Mouse (Mus musculus) testis, postnatal 10 days (tissue): ENCODE measurements around the gene Trmu.
"Not testable (repeated sequence)": the region's sequence is repeated elsewhere in the genome, so short reads cannot be mapped to it uniquely, and the experiment has no call there.

ENCODE experiments used
- DNase-seq: peaks from one replicate; pipeline ENCODE4 v3.0.0; 2021; ENCODE audit warnings: low spot score

Gene Trmu

DNA sequence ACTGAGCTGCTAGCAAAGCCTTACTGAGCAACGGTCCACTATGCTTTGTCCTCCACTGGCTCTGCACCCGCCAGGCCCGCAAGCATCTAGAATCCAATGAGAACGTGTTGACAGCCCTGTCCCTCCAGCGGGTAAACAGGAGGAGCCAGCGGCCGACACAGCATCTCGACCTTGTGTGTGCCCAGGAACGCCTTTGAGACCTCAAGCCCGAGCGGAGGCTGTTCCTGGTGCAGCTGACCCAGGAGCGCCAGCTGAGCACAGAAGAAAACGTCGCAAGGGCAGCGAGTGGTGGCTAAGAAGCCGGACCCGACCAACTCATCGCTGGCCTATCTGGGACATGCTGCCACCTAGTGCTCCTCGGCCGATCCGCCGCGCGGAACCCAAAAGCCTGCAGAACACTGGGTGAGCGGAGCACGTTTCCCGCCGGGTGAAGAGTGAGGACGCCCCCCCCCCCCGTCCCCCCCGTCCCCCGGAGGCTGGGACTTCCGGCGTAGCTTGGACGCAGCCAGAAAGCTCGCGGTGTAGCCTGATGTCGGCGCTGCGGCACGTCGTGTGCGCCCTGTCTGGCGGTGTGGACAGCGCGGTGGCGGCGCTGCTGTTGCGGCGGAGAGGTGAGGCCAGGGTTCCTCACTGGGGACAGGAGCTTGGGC, at the start of gene Trmu:
Gene Trmu (plus strand): TSS at position 465 of the 650 bp plus-strand sequence.
- DNase-seq: peak; percentile 90

DNA sequence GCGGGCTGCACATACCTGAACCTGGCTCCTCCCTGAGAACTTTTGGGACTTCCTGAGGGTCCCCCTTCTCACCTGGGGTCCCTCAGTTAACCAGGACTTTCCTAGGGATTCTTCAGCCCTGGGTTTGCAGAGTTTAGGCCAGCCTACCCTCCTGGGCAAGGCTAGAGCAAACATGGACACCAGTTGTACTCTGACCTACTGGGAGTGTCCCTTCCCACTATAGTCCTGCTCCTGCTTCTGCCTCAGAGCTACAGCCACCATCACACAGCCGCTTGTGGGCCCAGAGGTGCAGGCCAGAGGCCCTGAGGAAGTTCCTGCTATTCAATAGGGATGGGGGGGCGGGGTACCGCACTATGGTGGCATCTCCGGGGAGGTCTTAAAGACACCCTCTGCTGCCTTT, 49.6 kb upstream of the Trmu start:
- no peak for DNase-seq

DNA sequence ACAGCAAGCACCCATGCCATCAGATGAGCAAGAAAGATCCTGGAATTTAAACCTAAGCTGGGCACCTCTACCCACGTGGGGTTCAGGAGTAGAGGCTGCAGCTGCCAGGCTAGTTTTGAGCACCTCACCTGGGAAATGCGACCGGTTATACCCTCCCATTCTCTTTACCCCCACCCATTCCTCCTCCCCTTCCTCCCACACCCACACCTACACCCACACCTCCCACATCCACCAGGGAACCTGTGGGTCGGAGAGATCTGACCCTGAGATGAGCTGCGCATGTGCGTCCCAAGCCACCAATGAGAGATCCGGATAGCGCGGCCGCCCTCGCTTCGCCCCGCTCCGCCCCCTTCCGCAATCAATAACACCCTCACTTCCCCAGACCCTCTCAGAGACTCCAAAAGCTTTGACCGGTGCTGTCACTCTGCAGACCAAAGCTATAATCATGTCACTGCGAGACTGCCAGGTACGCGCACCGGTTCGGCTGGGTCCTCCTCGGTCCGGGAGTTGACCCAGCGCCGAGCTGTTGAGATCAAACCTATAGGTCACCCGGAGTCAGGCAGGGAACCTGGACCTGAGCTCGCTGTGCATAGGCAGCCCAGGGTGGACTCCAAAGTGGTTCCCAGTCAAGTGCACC, 47.0 kb upstream of the Trmu start, which contains the start of gene Ttc38:
Gene Ttc38 (plus strand): TSS at position 353 of the 637 bp plus-strand sequence.
- DNase-seq: peak; percentile 85

DNA sequence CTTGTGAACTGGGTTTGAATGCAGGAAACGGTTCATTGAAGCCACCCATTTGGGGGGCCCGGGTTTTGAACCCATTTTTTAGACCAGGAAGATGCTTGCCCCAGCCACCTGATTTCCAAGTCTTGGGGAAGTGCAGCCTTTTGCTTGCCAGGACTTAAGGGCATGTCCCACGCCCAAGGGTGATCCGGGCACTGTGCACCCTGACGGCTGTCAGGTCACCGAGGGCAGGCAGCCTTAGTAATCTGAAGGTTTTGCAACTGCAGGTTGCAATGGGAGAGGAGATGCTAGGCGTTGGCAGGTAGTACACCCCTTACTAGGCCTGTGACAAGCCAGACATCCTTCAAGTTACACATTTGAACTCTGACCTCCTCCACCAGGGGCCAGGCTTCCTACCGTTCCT, 46.5 kb upstream of the Trmu start:
- no peak for DNase-seq

DNA sequence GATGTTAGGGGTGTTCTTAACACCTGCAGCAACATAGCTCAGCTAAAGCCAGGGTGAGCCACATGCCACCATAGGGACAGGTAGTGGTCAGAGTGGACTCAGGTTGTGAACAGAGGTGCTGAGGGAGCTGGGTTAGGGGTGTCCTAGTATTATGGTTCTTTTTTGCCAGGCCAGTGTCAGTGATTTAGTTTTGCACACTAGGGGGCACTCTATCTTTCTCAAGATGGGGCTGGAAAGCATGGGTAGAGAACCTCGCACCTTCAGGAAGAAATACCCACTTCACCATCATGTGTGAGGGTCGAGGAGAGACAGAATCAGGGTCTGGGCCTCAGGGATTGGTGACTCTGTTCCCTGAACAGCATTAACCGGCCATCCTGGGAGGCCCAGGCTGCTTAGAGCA, 43.8 kb upstream of the Trmu start:
- DNase-seq: no peak

DNA sequence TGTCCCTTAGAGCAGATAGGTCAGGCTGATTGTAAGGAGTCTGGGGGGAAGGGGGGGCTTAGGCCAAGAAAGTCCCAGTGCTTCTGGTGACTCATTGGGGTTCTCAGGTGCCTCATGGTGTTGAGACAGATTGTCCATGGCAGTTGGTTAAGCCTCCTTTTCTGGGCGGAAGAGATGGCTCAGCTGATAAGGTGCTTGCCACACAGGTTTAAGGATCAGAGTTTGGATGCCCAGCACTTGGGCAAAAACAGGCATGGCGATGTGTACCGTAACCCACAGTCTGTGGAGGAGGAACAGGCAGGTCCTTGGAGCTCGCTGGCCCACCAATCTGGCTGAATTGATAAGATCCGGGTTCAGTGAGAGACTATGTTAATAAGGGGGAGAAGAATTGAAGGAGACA, 42.2 kb upstream of the Trmu start:
- no peak for DNase-seq

DNA sequence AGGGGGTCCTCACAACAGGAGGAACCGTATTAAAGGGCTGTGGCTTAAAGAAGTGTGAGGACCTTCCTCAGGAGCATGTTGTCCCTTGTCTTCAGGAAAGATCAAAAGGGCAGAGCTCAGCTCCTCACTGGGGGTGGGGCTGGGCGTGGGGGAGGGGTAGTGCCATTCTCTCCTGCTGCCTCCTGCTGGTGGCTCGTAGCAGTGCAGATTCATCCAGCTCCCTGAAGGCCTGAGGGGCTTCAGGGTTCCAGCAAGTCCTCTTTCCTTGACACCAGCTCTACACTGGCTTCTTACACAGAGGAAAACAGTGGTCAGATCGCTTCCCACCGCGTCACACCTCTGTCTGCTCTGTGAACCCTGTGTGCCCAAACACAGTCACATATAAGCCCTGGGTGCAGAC, 38.1 kb upstream of the Trmu start:
- DNase-seq: peak; percentile 70

DNA sequence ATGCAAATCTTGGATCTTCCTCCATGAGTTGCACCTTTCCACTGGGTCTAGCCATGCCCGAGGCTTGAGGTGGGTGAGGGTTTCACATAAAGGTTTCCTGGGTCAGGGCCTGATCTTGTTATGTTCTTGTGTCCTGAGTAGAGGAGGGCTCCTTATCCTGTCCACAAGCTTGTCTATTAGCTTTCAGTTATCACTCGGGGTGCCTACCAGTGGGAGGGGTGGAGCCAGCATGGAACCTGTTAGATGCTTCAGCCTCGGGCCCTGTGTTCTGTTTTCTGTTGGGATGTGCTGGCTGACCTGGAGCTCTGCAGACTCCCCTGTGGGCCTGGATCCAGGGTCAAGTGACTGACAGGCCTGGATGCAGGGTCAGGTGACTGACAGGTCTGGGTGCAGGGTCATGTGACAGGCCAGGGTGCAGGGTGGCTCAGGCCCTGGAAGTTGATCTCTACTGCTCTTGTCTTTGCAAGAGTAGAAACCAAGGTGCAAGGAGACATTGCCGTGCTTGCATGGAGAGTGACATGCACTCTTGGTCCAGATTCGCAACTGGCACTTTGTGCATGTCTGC, 37.2 kb upstream of the Trmu start:
- DNase-seq: no peak

DNA sequence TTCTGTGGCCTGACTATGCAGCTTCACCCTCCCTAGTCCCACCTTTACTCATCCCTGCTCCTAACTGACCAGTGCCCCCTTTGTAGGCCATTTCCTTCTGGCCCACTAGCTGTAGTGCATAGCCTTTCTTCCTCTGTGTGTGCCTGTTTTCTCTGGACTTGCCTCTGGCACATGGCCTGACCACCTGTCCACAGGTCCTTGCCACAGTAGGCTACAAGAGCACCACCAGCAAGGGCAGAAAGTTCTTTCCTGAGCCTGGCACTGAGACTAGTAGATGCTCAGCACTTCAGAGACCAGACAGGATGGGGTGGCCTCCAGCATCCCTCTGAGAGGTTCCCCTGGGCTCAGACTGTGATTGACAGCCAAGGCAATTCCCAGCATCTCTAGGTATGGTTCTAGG, 34.0 kb upstream of the Trmu start:
- DNase-seq: no peak

DNA sequence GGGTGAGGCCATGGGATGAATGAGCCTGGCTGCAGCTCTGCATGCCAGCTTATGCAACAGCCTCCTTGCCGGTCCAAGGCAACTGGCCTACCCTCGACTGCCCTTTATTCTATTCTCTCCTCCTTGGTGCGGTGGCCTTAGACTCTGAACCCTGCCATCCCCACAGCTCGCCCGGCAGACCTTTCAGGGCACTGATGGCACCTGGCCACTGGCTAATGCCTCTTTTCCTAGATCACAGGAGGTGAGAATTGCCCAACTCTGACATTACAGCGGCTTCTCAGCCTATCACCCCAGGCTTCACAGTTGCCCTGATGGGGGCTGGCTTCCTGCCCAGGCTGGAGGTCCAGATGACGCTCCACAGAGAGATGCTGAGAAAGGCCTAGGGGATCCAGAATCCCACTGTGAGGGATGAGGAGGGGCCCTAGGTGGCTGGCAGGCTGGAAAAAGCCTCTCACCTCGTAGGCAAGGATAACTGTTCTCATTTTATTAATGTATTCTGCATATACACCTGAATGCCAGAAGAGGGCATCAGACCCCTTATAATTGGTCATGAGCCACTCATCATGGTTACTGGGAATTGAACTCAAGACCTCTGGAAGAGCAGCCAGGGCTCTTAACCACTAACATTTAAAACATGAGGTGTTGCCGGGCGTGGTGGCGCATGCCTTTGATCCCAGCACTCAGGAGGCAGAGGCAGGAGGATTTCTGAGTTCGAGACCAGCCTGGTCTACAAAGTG, 27.3 kb upstream of the Trmu start:
- no peak for DNase-seq

DNA sequence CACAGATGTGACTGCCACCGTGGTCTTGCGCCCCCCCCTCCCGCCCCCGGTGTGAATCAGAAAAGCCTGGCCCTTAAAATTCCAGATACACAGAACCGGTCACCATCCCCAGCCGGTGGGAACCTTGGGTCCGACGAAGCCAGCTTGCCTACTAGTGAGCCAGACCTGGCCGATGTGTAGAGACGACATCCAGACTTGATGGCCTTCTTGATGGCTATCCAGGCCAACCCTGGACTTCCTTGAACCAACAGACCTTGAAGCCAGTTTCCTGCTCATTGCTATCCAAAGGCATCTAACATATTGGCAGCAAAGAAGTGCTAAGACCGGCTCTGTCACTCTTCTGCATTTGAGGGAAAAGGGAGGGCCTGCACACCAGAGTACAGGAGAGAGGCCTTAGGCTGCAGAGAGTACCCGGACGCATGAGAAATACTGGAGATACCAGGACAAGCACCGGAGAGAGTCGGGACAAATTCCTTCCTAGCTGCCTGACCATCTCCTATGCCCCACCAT, 20.1 kb upstream of the Trmu start:
- DNase-seq: no peak

DNA sequence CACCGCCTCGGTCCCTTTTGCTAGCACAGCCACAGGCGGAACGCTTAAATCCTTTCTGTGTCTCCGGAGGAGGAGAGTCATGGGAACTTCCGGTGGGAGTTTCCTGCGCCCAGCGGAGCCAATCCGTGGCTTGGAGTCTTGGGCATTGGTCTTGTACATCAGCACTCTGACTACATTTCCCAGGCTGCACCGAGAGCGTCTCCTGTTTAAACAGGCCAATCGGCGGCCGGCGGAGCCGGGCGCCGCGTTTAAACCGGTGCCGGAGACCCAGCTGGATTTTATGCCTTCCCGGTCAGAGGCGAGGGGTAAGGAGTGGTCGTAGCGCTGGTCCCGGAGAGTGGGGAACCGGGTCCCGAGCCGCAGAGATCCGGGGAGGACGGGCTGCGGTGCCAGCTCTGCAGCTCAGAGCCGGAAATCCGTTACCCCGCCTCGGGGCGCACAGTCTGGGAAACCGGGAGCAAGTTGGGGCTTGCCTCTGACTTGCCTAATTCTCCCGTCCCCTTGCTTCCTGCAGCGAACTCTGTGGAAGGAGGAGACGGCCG, 19.6 kb upstream of the Trmu start, which contains the start of gene Gtse1:
Gene Gtse1 (plus strand): TSS at position 256 of the 542 bp plus-strand sequence.
- peak; percentile 91 for DNase-seq

DNA sequence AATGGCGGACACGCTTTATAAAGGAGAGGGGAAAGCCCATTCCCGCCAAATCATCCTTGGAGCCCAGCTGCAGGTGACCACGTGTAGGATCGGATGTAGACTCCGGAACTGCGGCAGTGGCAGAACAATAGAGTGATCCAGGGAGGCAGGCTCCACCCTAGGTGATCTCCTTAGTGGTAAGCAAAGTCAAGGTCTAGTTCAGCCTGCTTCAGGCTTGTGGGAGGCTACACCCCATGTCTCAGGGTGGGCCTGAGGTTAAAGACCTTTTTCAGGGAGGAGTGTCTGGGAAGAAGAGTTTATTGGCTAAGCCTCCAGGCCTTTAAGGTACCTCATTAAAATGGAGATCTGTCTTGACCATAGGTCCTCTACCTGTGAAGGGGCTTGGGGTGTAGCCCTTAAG, 13.2 kb upstream of the Trmu start:
- DNase-seq: not testable (repeated sequence)

DNA sequence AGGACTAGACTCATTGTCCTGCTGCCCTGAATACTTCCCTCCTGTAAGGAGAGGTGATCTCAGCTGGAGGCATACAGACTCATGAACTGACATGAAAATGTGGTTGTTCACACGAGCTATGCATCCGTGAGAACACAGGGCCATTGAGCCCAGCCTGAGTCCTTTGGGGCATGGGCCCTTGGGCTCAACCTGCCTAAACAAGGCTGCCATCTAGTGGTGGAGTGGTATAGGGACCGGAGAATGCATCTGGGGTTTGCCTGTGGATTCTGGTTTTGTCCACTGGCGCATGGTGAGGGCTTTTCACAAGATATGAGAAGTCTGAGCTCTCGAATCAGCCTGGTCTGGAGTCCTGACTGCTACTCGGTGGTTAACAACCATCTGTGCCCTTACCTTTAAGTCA, 11.4 kb upstream of the Trmu start:
- peak; percentile 72 for DNase-seq

DNA sequence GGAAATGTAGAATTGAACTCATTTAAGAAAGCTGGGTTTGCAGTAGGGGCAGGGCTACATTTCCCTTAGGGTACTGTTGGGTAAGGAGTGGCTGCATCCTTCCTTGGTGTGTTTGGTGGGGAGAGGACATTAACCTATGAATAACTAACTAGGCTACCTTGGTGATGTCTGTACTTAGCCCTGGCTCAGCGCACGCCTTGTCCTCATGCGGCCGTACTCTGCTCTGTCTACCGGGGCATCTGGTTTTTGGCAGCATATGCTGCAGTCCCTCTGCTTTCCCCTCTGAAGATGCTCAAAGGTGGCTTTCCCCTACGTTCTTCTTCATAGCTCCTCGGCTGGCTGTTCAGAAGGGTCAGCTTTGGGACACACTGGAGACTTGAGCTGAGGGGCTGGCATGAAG, 1.8 kb upstream of the Trmu start:
- DNase-seq: no peak

DNA sequence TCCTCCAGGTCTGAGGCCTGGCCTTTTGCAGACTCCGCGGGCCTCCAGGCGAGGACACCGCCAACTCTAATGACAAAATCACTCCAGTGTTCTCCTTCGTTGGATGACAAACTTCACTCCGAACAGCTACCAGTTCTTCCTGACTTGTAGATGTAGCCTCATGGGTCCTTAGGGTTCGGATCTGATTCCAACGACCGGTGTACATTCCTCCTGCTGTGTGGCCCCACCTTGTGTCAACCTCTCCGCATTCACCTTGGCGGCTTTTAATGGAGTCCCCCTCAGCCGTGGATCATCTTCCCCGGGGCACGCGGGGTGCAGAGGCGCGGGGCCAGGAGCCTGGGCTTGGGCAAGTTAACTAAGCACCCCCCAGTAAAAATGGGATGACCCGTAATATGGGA, 385 bp downstream of the Trmu start:
- DNase-seq: no peak

DNA sequence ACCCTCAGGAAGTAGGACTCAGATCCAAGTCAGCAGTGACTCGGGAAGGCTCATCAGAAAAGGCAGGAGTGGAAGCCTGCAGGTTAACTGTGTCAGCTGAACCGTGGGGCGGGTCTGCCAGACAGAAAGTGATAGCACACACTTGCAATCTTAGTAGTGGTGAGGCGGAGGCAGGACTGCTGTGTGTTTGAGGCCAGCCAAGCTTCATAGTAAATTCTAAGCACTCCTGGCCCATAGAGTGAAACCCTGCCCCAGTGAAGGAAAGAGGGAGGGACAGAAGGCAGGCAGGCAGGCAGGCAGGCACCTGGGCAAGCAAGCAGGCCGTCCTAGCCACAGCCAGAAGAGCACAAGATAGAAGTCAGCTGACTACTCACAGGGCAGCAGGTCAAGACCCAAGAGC, 6.5 kb downstream of the Trmu start:
- DNase-seq: no peak

DNA sequence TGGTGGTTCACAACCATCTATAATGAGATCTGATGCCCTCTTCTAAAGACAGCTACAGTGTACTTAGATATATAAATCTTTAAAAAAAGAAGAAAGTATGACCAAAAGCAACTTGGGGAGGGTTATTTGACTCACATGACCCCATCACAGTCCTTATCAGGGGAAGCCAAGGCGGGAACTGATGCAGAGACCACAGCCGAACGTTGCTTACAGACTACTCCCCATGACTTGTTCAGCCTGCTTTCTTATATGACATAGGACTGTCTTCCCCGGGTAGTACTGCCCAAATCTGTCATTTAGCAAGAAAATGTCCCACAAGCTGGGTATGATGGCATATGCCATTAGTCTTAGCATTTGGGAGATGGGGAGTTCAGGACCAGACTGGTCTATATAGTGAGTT, 10.1 kb downstream of the Trmu start:
- DNase-seq: no peak

DNA sequence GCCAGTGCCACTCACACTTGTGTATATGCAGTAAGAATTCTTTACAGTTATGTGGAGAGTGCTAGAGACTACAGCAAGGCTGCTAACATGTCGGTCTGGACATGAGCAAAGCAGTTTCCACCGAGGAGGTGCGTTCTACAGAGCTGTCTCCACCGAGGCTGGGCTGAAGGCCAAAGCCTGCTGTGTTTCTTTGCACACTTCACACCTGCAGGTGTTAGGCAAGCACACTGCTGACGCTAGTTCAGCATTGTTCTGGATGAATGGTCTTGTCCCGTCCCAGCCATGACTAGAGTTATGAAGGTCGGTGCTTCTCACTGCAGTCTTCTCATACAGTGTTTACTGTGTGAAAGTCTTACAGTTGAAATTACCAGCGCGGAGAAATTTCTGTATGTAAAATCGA, 12.9 kb downstream of the Trmu start:
- no peak for DNase-seq

DNA sequence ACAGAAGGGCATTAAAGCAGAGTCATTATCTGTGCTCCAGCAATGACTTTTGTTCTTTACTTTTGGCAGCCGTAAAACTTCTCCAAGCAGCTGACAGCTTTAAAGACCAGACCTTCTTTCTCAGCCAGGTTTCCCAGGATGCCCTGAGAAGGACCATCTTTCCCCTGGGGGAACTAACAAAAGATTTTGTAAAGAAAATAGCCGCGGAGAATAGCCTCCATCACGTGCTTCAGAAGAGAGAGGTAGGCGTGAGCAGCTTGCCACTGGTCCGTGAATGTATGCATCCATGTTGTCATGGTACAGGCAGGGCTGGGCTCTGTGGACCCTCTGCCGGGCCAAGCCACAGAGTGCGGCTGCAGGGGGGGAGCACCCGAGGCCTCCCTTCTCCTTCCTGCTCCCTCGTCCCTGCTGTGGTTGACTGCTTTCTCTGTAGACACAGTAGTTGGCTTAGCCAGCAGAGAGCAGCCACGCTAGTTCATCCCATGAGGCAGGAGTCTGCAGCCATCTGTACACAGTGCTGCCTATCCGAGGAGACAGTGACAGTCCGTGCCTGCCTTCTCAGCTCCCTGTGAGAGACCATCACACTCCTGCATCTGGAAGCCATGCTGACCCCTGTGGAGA, 13.5 kb downstream of the Trmu start:
- DNase-seq: no peak

DNA sequence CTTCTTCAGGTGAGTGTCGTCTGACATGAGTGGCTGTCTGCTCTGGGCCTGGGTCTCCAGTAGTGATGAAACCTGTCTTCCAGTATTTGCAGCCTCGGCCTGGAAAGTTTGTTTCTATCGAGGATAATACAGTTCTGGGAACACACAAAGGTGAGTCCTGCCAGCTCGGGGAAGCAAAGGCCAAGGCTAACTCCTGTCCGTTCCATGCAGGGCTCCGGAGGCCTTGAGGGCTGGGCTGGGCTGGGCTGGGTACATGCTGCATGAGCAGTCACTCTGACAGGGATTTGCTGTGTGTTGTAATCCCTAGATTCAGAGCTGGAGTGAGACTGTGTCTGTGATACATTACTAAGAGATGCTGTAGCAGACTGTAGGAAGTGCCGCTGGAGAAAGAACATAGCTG, 14.8 kb downstream of the Trmu start:
- DNase-seq: no peak

DNA sequence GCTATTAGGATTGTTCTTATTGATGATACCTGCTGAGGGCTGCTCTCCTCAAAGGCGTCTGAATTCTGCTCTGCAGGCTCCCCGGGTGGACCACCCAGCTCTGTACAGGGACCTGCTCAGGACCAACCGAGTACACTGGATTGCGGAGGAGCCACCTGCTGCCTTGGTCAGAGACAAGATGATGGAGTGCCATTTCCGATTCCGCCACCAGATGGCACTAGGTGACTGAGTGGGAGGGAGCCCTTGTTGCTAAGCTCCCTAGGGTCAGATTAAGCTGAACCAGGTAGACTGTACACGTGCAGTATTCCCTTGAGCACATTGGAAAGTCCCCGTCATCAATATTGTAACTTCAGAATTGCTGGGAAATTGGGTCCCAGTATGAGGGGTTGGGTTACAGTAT, 17.2 kb downstream of the Trmu start:
- DNase-seq: peak; percentile 93
